9 mouse cellular contexts compared by ENCODE assay signal in the genomic region with DNA sequence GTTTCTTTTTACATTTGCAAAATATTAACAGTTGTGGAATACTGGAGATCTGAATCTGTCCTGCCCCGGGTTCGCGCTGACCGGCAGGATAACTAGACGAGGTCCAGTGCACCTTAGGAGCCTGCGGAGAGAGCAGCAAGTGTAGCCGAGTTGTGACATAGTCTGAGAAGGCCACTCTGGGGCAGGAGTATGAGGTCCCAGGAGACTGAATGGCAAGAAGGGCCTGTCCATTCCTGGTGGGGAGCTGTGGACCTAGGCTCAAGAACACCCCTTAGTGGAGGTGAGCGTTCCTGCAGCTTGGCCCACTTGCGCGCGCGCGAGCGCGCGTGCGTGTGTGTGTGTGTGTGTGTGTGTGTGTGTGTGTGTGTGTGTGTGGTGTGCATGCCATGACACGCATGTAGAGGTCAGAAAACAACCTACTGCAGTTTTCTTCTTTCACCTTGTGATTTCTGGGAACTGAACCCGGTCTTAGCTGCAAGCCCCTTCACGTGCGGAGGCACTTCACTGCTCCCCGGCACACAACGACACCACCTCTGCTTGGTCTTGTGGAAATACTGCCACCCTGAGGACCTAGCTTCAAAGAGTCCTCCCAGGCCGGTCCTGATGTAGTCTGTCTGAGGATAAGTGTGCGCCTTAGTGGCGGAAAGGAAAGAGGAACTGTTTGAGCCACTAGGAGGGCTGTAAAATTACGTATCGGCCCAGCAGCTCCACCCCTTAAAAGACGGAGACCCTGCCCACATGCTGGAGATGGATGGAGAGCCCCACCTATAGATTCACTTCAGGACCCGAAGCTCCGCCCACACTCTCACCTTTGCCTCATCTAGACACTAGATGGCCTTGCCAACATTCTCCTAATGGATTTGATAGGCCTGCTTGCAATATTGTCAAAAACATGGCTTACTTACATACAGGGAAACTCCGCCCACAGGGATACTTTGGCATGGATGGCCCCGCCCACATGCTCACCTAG. TPM values are rescaled to one million over a fixed set of nuclear protein-coding genes. Genes with fewer than 3 reads are reported as not detected.
DNase-seq lines count a peak whose midpoint lies in the region; ATAC-seq and TF ChIP-seq lines count a peak whose summit lies in the region.
"Had no signal": no experiment of that assay in that cellular context is flagged by ENCODE, and none has a peak within 500 bp of the region (broad histone marks: within the 10 kb centered on the region; RNA-seq: fewer than 3 reads in every experiment).

No protein-coding gene starts in this region.

- H3K9me3 ChIP-seq in ES-E14 (ENCODE audit: control insufficient read depth, insufficient read depth, low read depth, low read length) = no peaks in the 10 kb centered on the region
- H3K9me3 ChIP-seq in embryonic facial prominence, embryonic 15.5 days (replicated peaks) = no peaks in the 10 kb centered on the region
- H3K9me3 ChIP-seq in heart, postnatal 0 days (replicated peaks; ENCODE audit: control insufficient read depth, low read length) = no peaks in the 10 kb centered on the region
- no peaks in the 10 kb centered on the region for H3K9me3 ChIP-seq in lung, postnatal 0 days (ENCODE audit: low read length)

- peak overlapping the region; percentile 60 to 70 for H3K4me3 ChIP-seq in ES-E14 (ENCODE audit: insufficient read depth in 1 of 2, low read depth in 1 of 2, low read length in 2 of 2, poor library complexity in 1 of 2, severe bottlenecking in 1 of 2)
- peak overlapping the region; percentile 34 for H3K4me3 ChIP-seq in embryonic facial prominence, embryonic 15.5 days (replicated peaks)
- H3K4me3 ChIP-seq in heart, postnatal 0 days (ENCODE audit: low read depth, low read length) = peak overlapping the region; percentile 22
- H3K4me3 ChIP-seq in lung, postnatal 0 days (ENCODE audit: low read depth, low read length) = peak overlapping the region; percentile 15; the same call in 1 of the 2 replicates

- peak overlapping the region; percentile 58 for H3K4me2 ChIP-seq in embryonic facial prominence, embryonic 15.5 days (replicated peaks)
- peak overlapping the region; percentile 53 for H3K4me2 ChIP-seq in heart, postnatal 0 days (ENCODE audit: low read depth, low read length)
- H3K4me2 ChIP-seq in lung, postnatal 0 days (replicated peaks; ENCODE audit: low read depth, low read length) = peak overlapping the region; percentile 48

- no peak for TF ChIP-seq EP300 in heart, postnatal 0 days (IDR thresholded peaks at IDR 0.05; ENCODE audit: low read depth)
- TF ChIP-seq EP300 in lung, postnatal 0 days (IDR thresholded peaks at IDR 0.05) = peak; percentile 49; the same call in 1 of the 2 replicates

- peak; percentile 75 for ATAC-seq in embryonic facial prominence, embryonic 15.5 days (ENCODE audit: insufficient number of reproducible peaks, low FRiP score, low TSS enrichment, low read depth)
- ATAC-seq in heart, postnatal 0 days (ENCODE audit: insufficient read depth, low read depth) = peak; percentile 47; the same call in 1 of the 2 replicates
- ATAC-seq in lung, postnatal 0 days = peak; percentile 85

- DNase-seq in ES-E14 (ENCODE audit: low read depth, low spot score) = peak; percentile 96
- DNase-seq in adrenal gland, postnatal 10 days = peak; percentile 64
- DNase-seq in heart, postnatal 0 days (ENCODE audit: low spot score) = peak; percentile 43
- peak; percentile 54 to 64 for DNase-seq in kidney, postnatal 36 days
- DNase-seq in lung, postnatal 0 days (ENCODE audit: low spot score) = peak; percentile 96
- peak; percentile 79 for DNase-seq in retina, postnatal 1 day
- DNase-seq in urinary bladder, postnatal 10 days (ENCODE audit: low spot score) = no peak

- H3K36me3 ChIP-seq in ES-E14 (ENCODE audit: control insufficient read depth, insufficient read depth, low read length, poor library complexity, severe bottlenecking) = no peaks in the 10 kb centered on the region
- H3K36me3 ChIP-seq in embryonic facial prominence, embryonic 15.5 days = no peaks in the 10 kb centered on the region
- no peaks in the 10 kb centered on the region for H3K36me3 ChIP-seq in heart, postnatal 0 days (replicated peaks; ENCODE audit: control insufficient read depth, insufficient read depth, low read length)
- H3K36me3 ChIP-seq in lung, postnatal 0 days (ENCODE audit: insufficient read depth, low read length) = no peaks in the 10 kb centered on the region

- 4% methylated on average over 33 of the region's 33 CpGs for WGBS in embryonic facial prominence, embryonic 15.5 days
- WGBS in heart, postnatal 0 days = 7% methylated on average over 33 of the region's 33 CpGs
- WGBS in lung, postnatal 0 days = 6% methylated on average over 24 of the region's 33 CpGs

- H3K27me3 ChIP-seq in embryonic facial prominence, embryonic 15.5 days = no peaks in the 10 kb centered on the region
- peaks cover 16% of the 10 kb centered on the region for H3K27me3 ChIP-seq in heart, postnatal 0 days (ENCODE audit: control insufficient read depth, insufficient read depth, low read length)
- no peaks in the 10 kb centered on the region for H3K27me3 ChIP-seq in lung, postnatal 0 days (replicated peaks; ENCODE audit: insufficient read depth, low read length)

- peak overlapping the region; percentile 83; the same call in 1 of the 2 replicates for H3K27ac ChIP-seq in ES-E14 (ENCODE audit: insufficient read depth, low read depth, low read length, poor library complexity, severe bottlenecking)
- H3K27ac ChIP-seq in embryonic facial prominence, embryonic 15.5 days (replicated peaks) = peak overlapping the region; percentile 48
- no peak overlapping the region for H3K27ac ChIP-seq in heart, postnatal 0 days (ENCODE audit: low read depth)
- H3K27ac ChIP-seq in lung, postnatal 0 days (ENCODE audit: low read length) = peak overlapping the region; percentile 75

- peak; percentile 41 for TF ChIP-seq CTCF in heart, postnatal 0 days (IDR thresholded peaks at IDR 0.05; ENCODE audit: low read depth)
- peak; percentile 50 for TF ChIP-seq CTCF in lung, postnatal 0 days (IDR thresholded peaks at IDR 0.05)

- peaks cover 5 to 18% of the 10 kb centered on the region in 2 experiments; a peak in 3 of 4 replicates for H3K4me1 ChIP-seq in ES-E14 (ENCODE audit: control insufficient read depth in 2 of 2, insufficient read depth in 2 of 2, low read length in 2 of 2, poor library complexity in 1 of 2)
- H3K4me1 ChIP-seq in embryonic facial prominence, embryonic 15.5 days = peaks cover 18% of the 10 kb centered on the region
- peaks cover 7% of the 10 kb centered on the region; the same call in 1 of the 2 replicates for H3K4me1 ChIP-seq in heart, postnatal 0 days (ENCODE audit: control insufficient read depth, insufficient read depth)
- no peaks in the 10 kb centered on the region for H3K4me1 ChIP-seq in lung, postnatal 0 days (ENCODE audit: insufficient read depth, low read depth, low read length)

- H3K9ac ChIP-seq in ES-E14 (ENCODE audit: insufficient read depth, low read depth, low read length, poor library complexity, severe bottlenecking) = peak overlapping the region; percentile 61
- H3K9ac ChIP-seq in embryonic facial prominence, embryonic 15.5 days = peak overlapping the region; percentile 6
- no peak overlapping the region for H3K9ac ChIP-seq in heart, postnatal 0 days (replicated peaks; ENCODE audit: low read depth, low read length)
- no peak overlapping the region for H3K9ac ChIP-seq in lung, postnatal 0 days (replicated peaks; ENCODE audit: low read depth)

- in situ Hi-C loops in ES-E14 (cut with MboI; ENCODE audit: low sequenced_read_pairs in 2 of 2, unreplicated experiment in 2 of 2) = no loop called here

TF ChIP-seq in ES-E14, 5 proteins besides CTCF, POLR2A, EP300 and RAD21:
- no peak for TF ChIP-seq HCFC1 (IDR thresholded peaks at IDR 0.05; ENCODE audit: borderline replicate concordance, insufficient read depth, low read length)
- no peak for TF ChIP-seq ZC3H11A (IDR thresholded peaks at IDR 0.05; ENCODE audit: borderline replicate concordance, low read depth, low read length)

RNA-seq across cellular contexts. Expression of a gene that starts 19.4 kb away (rescaled TPM):
- total RNA-seq in ES-E14 (2012; rRNA removed) = 150 and 350 TPM in 2 replicates
- total RNA-seq in adrenal gland, postnatal 10 days (2021) = under 1 TPM; 0.21 to 0.57 TPM
- 40.7 and 52.1 TPM in 2 replicates for polyA plus RNA-seq in embryonic facial prominence, embryonic 15.5 days (2015; fragmentation: Nextera tagmentation; extraction: Ambion mirVana)
- total RNA-seq in heart, postnatal 0 days (2014; rRNA removed; ENCODE audit: low replicate concordance) = 0.12 and 10.2 TPM in 2 replicates
- polyA plus RNA-seq in heart, postnatal 0 days (2015; fragmentation: Nextera tagmentation; extraction: Ambion mirVana) = 0.18 TPM in 1 of 2 replicates, not detected in the other
- polyA plus RNA-seq in lung, postnatal 0 days (2015; fragmentation: Nextera tagmentation; extraction: Ambion mirVana) = 28.2 and 29.2 TPM in 2 replicates
- total RNA-seq: layer of hippocampus, adult 8-10 months had no signal

RNA-seq across cellular contexts. Expression of a gene that starts 19.9 kb away (rescaled TPM):
- 8.4 and 24.1 TPM in 2 replicates for total RNA-seq in ES-E14 (2012; rRNA removed)
- total RNA-seq in adrenal gland, postnatal 10 days (2021) = 10 to 100 TPM in 1 of 2 experiments, 1 to 10 TPM in 1; 8.2 to 13.9 TPM
- 39.7 and 50.9 TPM in 2 replicates for polyA plus RNA-seq in embryonic facial prominence, embryonic 15.5 days (2015; fragmentation: Nextera tagmentation; extraction: Ambion mirVana)
- 3.8 and 15.2 TPM in 2 replicates for total RNA-seq in heart, postnatal 0 days (2014; rRNA removed; ENCODE audit: low replicate concordance)
- polyA plus RNA-seq in heart, postnatal 0 days (2015; fragmentation: Nextera tagmentation; extraction: Ambion mirVana) = 1.4 and 4.5 TPM in 2 replicates
- polyA plus RNA-seq in lung, postnatal 0 days (2015; fragmentation: Nextera tagmentation; extraction: Ambion mirVana) = 547 and 583 TPM in 2 replicates

RNA-seq across cellular contexts. Expression of a gene that starts 34.0 kb away (rescaled TPM):
- 15.6 and 17.3 TPM in 2 replicates for total RNA-seq in ES-E14 (2012; rRNA removed)
- total RNA-seq in adrenal gland, postnatal 10 days (2021) = 10 to 100 TPM; 23.6 to 24.2 TPM
- 20.1 and 20.4 TPM in 2 replicates for polyA plus RNA-seq in embryonic facial prominence, embryonic 15.5 days (2015; fragmentation: Nextera tagmentation; extraction: Ambion mirVana)
- total RNA-seq in heart, postnatal 0 days (2014; rRNA removed; ENCODE audit: low replicate concordance) = 4.6 and 9.4 TPM in 2 replicates
- 6.4 and 8.3 TPM in 2 replicates for polyA plus RNA-seq in heart, postnatal 0 days (2015; fragmentation: Nextera tagmentation; extraction: Ambion mirVana)
- 33.7 and 35.5 TPM in 2 replicates for polyA plus RNA-seq in lung, postnatal 0 days (2015; fragmentation: Nextera tagmentation; extraction: Ambion mirVana)

RNA-seq across cellular contexts. Expression of a gene that starts 42.8 kb away (rescaled TPM):
- total RNA-seq in ES-E14 (2012; rRNA removed) = 64.8 and 105 TPM in 2 replicates
- total RNA-seq in adrenal gland, postnatal 10 days (2021) = 10 to 100 TPM; 67.3 to 77.9 TPM
- polyA plus RNA-seq in embryonic facial prominence, embryonic 15.5 days (2015; fragmentation: Nextera tagmentation; extraction: Ambion mirVana) = 66.0 and 68.9 TPM in 2 replicates
- 55.6 and 60.8 TPM in 2 replicates for total RNA-seq in heart, postnatal 0 days (2014; rRNA removed; ENCODE audit: low replicate concordance)
- polyA plus RNA-seq in heart, postnatal 0 days (2015; fragmentation: Nextera tagmentation; extraction: Ambion mirVana) = 99.5 and 100 TPM in 2 replicates
- polyA plus RNA-seq in lung, postnatal 0 days (2015; fragmentation: Nextera tagmentation; extraction: Ambion mirVana) = 72.9 and 80.9 TPM in 2 replicates

RNA-seq across cellular contexts. Expression of a gene that starts 50.8 kb away (rescaled TPM):
- not detected in 2 replicates for total RNA-seq in ES-E14 (2012; rRNA removed)
- 1 to 10 TPM in 1 of 2 experiments, under 1 TPM in 1; 0.75 to 3.3 TPM for total RNA-seq in adrenal gland, postnatal 10 days (2021)
- 0.16 TPM in 1 of 2 replicates, not detected in the other for polyA plus RNA-seq in embryonic facial prominence, embryonic 15.5 days (2015; fragmentation: Nextera tagmentation; extraction: Ambion mirVana)
- not detected in 2 replicates for total RNA-seq in heart, postnatal 0 days (2014; rRNA removed; ENCODE audit: low replicate concordance)
- polyA plus RNA-seq in heart, postnatal 0 days (2015; fragmentation: Nextera tagmentation; extraction: Ambion mirVana) = 0.18 and 0.22 TPM in 2 replicates
- 1.2 and 1.6 TPM in 2 replicates for polyA plus RNA-seq in lung, postnatal 0 days (2015; fragmentation: Nextera tagmentation; extraction: Ambion mirVana)
- total RNA-seq: layer of hippocampus, adult 8-10 months had no signal

Comparison
In these comparisons a context has a peak if more than half of its experiments do, and no peak if none do; other contexts are left out.
1. H3K4me3 ChIP-seq: peak in every context shown above with its lines; median percentile 65 in ES-E14; 34 in embryonic facial prominence, embryonic 15.5 days; 22 in heart, postnatal 0 days; 15 in lung, postnatal 0 days.
2. H3K9ac ChIP-seq: peak in ES-E14 (single experiment) and embryonic facial prominence, embryonic 15.5 days (single experiment); none in heart, postnatal 0 days (single experiment) and lung, postnatal 0 days (single experiment).
3. RNA of a gene that starts 19.4 kb away (total RNA-seq): 150 to 350 TPM in ES-E14; 0.12 to 10.2 TPM in heart, postnatal 0 days and 0.21 to 0.57 TPM in adrenal gland, postnatal 10 days; every median in the first group is over 10 times any median in the second.
4. Peak in every context shown above with its lines, with median percentiles within 50 percentile points of each other: ATAC-seq and H3K4me2 ChIP-seq.